Mouse (Mus musculus) limb, embryonic 12.5 days (tissue): ENCODE measurements around the gene Babam1. TPM values are rescaled to one million over a fixed set of nuclear protein-coding genes. Genes with fewer than 3 reads are reported as not detected.

Experiments
- ATAC-seq: fragments of 200-750 bp; cut with Nextera tagmentation; 2 replicates; pipeline ENCODE4 v1.8.0; 2017; ENCODE audit warnings: low read depth, moderate TSS enrichment; ENCODE audit not compliant: insufficient number of reproducible peaks, insufficient read depth, low FRiP score, low TSS enrichment
- H3K27ac ChIP-seq: fragments of 300-500 bp; sonication (generic); 2 replicates; pipeline ENCODE4 v1.5.1; 2016; ENCODE audit warnings: mild to moderate bottlenecking, moderate library complexity
- H3K27me3 ChIP-seq: fragments of 300-500 bp; sonication (generic); 2 replicates; pipeline ENCODE4 v1.6.1; 2016; ENCODE audit warnings: mild to moderate bottlenecking, moderate library complexity
- H3K36me3 ChIP-seq: fragments of 300-500 bp; sonication (generic); 2 replicates; pipeline ENCODE4 v1.6.1; 2016; ENCODE audit warnings: mild to moderate bottlenecking, moderate library complexity
- H3K4me1 ChIP-seq: fragments of 300-500 bp; sonication (generic); replicated peaks from 2 replicates; pipeline ENCODE4 v1.6.1; 2016
- H3K4me2 ChIP-seq: fragments of 300-500 bp; sonication (generic); 2 replicates; pipeline ENCODE4 v1.6.1; 2016; ENCODE audit warnings: mild to moderate bottlenecking, moderate library complexity
- H3K4me3 ChIP-seq: fragments of 300-500 bp; sonication (generic); replicated peaks from 2 replicates; pipeline ENCODE4 v1.5.1; 2016; ENCODE audit warnings: mild to moderate bottlenecking
- H3K9ac ChIP-seq: fragments of 300-500 bp; sonication (generic); replicated peaks from 2 replicates; pipeline ENCODE4 v1.6.1; 2016; ENCODE audit warnings: mild to moderate bottlenecking, moderate library complexity
- H3K9me3 ChIP-seq: fragments of 300-500 bp; sonication (generic); 2 replicates; pipeline ENCODE4 v1.6.1; 2016; ENCODE audit warnings: mild to moderate bottlenecking, moderate library complexity
- WGBS: fragments of 180-500 bp; shearing (Covaris S2); methylation state at CpG from one replicate; pipeline ENCODE4 v1.1.7; 2016; 5-methylcytosine and 5-hydroxymethylcytosine counted together
- polyA plus RNA-seq: library from polyadenylated mRNA; unstranded; fragments of >200 nt; fragmentation: Nextera tagmentation; extraction: Ambion mirVana; gene quantifications from 2 replicates; pipeline ENCODE4 v1.2.1, GENCODE M21; 2016

Gene Babam1
- polyA plus RNA-seq, result 96.9 TPM in 2 replicates

DNA sequence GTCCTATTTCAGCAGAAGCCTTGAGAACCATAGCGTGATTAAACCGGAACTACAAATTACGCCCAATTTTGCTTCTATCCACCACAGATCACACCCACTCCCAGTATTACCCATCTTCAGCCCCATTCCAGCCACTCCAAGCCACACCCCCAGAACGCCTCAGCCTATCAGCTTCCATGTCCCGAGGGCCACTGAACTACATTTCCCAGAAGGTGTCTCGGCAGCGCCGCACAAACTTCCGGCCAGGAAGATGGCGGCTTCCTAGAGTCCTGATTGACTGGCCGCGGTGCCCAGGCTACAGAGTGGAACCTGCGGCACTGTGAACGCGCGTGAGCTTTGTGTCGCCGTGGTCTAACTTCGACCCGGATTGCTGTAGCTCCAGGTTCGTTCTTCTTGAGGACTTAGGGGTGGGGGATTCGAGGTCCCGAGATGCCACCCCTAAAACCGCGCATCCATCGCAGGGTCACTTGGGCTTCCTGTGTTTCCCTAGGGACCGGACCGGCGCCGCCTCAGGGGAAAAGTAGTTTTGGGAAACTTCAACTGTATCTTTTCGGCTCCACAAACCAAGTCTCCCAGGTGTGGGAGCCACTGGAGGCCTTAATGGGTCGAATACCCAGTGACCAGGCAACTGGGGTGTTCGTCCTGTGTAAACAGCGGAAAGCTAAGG lies at the start of gene Babam1:
Gene Babam1 (plus strand): TSS at position 223 of the 667 bp plus-strand sequence.
- peaks cover 25% of the 10 kb centered on the region for H3K36me3 ChIP-seq
- WGBS, result under 1% methylated on average over 34 of the region's 34 CpGs
- peaks cover 12% of the 10 kb centered on the region for H3K4me1 ChIP-seq
- peak within 1 kb of the TSS; percentile 81 for H3K9ac ChIP-seq
- peak within 1 kb of the TSS; percentile 79 for H3K4me3 ChIP-seq
- no peaks in the 10 kb centered on the region for H3K27me3 ChIP-seq
- peak; percentile 89 for ATAC-seq
- no peaks in the 10 kb centered on the region for H3K9me3 ChIP-seq
- H3K27ac ChIP-seq, result peak within 1 kb of the TSS; percentile 45
- peak within 1 kb of the TSS; percentile 93 for H3K4me2 ChIP-seq

DNA sequence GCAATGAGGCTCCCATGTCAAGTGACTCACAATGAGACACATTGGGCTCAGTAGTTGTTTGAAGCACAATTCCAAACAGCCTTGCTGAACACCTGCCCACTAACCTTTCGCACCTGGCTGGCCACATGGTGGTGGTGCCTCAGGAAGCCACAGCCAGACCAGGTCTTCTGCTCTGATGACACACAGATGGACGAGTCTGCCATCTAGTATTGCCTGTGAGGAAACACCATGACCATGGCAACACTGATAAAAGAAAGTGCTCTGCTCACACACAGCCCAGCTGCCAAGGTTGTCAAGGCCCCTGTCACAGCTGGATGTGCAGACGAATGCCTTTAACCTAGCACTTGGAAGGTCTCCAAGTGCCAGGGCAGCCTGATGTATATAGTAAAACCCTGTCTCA lies 45.5 kb upstream of the Babam1 start:
- H3K27me3 ChIP-seq, result no peaks in the 10 kb centered on the region
- H3K27ac ChIP-seq, result no peak overlapping the region
- WGBS, result 77% methylated on average over 3 of the region's 3 CpGs
- no peak overlapping the region for H3K9ac ChIP-seq
- ATAC-seq, result no peak
- peaks cover 99% of the 10 kb centered on the region for H3K36me3 ChIP-seq
- no peaks in the 10 kb centered on the region for H3K4me1 ChIP-seq
- H3K9me3 ChIP-seq, result no peaks in the 10 kb centered on the region
- no peak overlapping the region for H3K4me3 ChIP-seq
- no peak overlapping the region for H3K4me2 ChIP-seq

DNA sequence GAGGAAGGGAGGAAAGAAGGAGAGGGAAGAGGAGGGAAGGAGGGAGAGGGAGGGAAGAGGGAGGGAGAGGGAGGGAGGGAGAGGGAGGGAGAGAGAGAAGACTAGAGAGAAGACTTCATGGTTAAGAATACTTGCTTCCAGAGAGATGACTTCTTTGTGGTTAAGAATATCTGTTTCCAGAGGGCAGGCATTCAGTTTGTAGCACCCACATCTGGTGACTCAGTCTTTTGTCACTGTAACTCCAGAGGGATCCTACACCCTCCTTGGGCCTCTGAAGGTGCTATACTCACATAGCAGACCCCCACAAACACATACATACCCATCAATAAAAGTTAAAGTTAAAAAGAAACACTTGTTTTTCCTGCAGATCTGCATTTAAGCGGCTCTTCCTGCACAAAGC lies 45.1 kb upstream of the Babam1 start:
- 88% methylated on average over 1 of the region's 1 CpGs for WGBS
- ATAC-seq, result no peak

DNA sequence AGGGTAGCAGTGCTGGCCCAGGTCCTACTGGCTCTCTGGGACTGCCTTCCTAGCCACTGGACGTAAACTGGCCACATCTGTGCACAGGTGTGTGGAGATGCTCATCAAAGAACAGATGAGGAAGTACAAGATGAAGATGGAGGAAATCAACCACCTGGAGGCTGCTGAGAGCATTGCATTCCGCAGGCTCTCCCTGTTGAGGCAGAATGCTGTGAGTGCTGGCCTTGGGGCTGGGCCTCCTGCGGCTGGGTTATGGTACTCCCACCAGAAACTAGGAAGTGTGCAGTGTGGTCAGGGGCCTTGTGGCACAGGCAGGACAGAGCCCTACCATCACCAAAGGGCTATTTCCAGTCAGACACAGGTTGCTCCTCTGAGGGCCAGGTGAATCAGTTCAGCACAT lies 38.6 kb upstream of the Babam1 start:
- no peak overlapping the region for H3K9ac ChIP-seq
- peaks cover 83% of the 10 kb centered on the region for H3K36me3 ChIP-seq
- H3K27me3 ChIP-seq, result no peaks in the 10 kb centered on the region
- no peak overlapping the region for H3K4me2 ChIP-seq
- ATAC-seq, result no peak
- no peaks in the 10 kb centered on the region for H3K4me1 ChIP-seq
- H3K4me3 ChIP-seq, result no peak overlapping the region
- 87% methylated on average over 3 of the region's 3 CpGs for WGBS
- no peaks in the 10 kb centered on the region for H3K9me3 ChIP-seq
- H3K27ac ChIP-seq, result no peak overlapping the region

More for the DNA sequence above, 45.1 kb upstream of the Babam1 start:
- Histone ChIP-seq H3K4me3 (no peak overlapping the region), H3K4me1 (no peaks in the 10 kb centered on the region), H3K27me3 (no peaks in the 10 kb centered on the region), H3K27ac (no peak overlapping the region), H3K9me3 (no peaks in the 10 kb centered on the region), H3K36me3 (peaks cover 99% of the 10 kb centered on the region), H3K9ac (no peak overlapping the region), H3K4me2 (no peak overlapping the region)

DNA sequence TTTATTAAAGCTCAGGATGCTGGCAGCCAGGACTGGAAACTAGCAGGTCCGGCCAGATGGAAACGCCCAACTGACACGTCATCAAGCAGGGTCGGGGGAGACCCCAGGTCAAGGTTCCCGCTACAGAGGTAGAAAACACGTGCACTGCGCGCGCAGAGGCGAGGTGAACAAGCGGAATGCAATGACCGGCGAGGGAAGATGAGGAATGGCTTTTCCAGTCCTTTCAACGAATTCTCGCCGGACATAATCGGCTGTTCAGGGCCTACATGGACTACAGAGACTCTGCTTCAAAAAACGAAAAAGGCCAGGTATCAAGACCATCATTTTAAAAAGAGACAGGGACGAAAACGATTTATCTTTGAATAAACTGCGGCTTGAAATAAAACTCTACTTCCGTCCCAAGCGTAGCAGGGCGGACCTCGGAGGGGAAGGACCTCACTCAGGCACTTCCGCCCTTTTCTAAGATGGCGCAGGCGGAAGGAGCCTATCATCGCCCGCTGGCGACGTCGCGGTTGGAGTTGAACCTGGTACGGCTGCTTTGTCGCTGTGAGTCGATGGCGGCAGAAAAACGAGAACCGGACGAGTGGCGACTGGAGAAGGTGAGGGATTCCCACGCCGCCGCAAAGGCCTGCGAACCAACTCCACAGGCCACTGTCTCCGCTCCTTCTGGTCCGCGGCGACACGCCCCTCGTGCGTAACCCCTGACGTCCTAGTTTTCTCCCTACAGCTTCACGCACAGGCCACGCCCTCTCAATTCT lies 29.7 kb upstream of the Babam1 start, which contains the start of gene Use1:
Gene Use1 (plus strand): TSS at position 78 of the 758 bp plus-strand sequence.
- peak within 1 kb of the TSS; percentile 61 for H3K4me3 ChIP-seq
- no peaks in the 10 kb centered on the region for H3K27me3 ChIP-seq
- H3K4me2 ChIP-seq, result peak within 1 kb of the TSS; percentile 86
- peaks cover 19% of the 10 kb centered on the region for H3K4me1 ChIP-seq
- H3K9me3 ChIP-seq, result no peaks in the 10 kb centered on the region
- ATAC-seq, result peak; percentile 68
- peak within 1 kb of the TSS; percentile 89 for H3K27ac ChIP-seq
- under 1% methylated on average over 56 of the region's 56 CpGs for WGBS
- peak within 1 kb of the TSS; percentile 64 for H3K9ac ChIP-seq
- H3K36me3 ChIP-seq, result peaks cover 19% of the 10 kb centered on the region

DNA sequence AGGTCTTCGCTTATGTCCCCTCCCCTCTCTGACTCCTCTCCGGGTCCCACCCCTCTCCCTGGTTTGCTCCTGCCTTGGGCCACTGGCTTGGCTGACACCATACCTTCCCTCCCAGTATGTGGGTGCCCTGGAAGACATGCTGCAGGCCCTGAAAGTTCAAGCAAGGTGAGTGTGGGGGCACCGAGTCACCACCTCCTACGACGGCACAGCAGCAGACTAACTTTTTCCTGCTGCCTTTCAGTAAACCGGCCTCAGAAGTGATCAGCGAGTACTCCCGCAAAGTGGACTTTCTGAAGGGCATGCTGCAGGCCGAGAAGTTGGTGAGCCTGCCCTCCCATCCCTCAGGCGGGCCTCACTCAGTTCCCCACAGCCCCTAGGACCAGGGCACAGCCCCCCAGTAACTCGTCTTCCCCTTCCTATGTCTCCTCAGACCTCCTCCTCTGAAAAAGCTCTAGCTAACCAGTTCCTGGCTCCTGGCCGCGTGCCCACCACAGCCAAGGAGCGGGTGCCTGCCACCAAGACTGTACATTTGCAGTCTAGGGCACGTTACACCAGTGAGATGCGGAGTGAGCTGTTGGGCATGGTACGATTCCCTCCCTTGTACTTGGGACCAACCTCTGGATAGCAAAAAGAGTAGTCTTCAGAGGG lies 29.0 kb upstream of the Babam1 start:
- Histone ChIP-seq H3K4me3 (peak overlapping the region; percentile 61), H3K9me3 (no peaks in the 10 kb centered on the region), H3K4me1 (peaks cover 19% of the 10 kb centered on the region), H3K27ac (peak overlapping the region; percentile 89), H3K4me2 (peak overlapping the region; percentile 86), H3K27me3 (no peaks in the 10 kb centered on the region), H3K9ac (peak overlapping the region; percentile 64), H3K36me3 (peaks cover 19% of the 10 kb centered on the region)
- 54% methylated on average over 17 of the region's 17 CpGs for WGBS
- ATAC-seq, result peak; percentile 77; the same call in 1 of the 2 replicates

DNA sequence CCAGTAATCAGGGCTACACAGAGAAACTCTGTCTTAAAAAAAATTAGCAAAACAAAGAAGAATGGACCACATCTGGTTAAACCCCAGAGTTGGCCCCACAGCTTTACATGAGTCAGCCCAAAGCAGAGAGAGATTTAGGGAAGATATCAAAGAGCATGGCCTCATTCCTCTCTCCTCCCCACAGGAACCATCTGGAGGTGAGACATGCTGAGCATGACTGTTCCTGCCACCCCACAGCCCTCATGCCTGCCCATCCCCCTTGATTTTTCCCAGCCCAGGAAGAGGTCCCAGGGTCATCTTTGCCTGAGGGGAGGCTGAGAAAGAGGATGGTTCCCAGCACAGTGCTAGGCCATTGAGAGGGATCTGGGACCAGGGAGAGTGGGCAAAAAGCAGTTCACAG lies 28.3 kb upstream of the Babam1 start:
- no peak for ATAC-seq
- Histone ChIP-seq H3K9ac (no peak overlapping the region), H3K4me1 (peaks cover 19% of the 10 kb centered on the region), H3K27ac (no peak overlapping the region), H3K9me3 (no peaks in the 10 kb centered on the region), H3K4me2 (peak overlapping the region; percentile 86; the same call in 1 of the 2 replicates), H3K27me3 (no peaks in the 10 kb centered on the region), H3K36me3 (peaks cover 25% of the 10 kb centered on the region), H3K4me3 (no peak overlapping the region)

DNA sequence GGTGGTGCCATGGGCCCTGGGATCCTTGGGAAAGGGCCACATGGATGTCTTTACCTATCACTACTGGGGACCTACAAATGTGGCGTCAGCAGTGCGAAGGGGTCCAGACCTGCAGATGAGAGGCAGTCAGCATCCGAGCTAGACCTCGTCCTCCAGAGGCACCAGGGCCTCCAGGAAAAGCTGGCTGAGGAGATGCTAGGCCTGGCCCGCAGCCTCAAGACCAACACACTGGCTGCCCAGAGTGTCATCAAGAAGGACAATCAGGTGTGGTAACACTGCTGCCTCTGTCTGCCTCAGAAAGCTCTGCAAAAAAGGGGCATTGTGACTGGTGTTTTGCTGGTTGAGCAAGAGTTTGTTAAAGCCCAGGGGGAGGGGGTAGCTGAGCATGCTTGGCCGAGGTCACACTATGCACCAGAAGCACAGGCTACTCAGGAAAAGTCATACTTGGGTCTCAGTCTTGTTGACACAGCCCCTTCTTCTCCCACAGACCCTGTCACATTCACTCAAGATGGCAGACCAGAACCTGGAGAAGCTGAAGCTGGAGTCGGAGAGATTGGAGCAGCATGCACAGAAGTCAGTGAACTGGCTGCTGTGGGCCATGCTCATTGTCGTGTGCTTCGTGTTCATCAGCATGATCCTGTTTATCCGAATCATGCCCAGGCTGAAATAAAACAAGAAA lies 27.5 kb upstream of the Babam1 start:
- peaks cover 19% of the 10 kb centered on the region for H3K4me1 ChIP-seq
- ATAC-seq, result no peak
- H3K27ac ChIP-seq, result no peak overlapping the region
- no peak overlapping the region for H3K9ac ChIP-seq
- 0 out of 2 replicates have a peak overlapping the region, but pooled peaks have one; percentile 2 for H3K4me3 ChIP-seq
- no peak overlapping the region for H3K4me2 ChIP-seq
- no peaks in the 10 kb centered on the region for H3K27me3 ChIP-seq
- WGBS, result 95% methylated on average over 10 of the region's 10 CpGs
- no peaks in the 10 kb centered on the region for H3K9me3 ChIP-seq
- peaks cover 33% of the 10 kb centered on the region for H3K36me3 ChIP-seq

DNA sequence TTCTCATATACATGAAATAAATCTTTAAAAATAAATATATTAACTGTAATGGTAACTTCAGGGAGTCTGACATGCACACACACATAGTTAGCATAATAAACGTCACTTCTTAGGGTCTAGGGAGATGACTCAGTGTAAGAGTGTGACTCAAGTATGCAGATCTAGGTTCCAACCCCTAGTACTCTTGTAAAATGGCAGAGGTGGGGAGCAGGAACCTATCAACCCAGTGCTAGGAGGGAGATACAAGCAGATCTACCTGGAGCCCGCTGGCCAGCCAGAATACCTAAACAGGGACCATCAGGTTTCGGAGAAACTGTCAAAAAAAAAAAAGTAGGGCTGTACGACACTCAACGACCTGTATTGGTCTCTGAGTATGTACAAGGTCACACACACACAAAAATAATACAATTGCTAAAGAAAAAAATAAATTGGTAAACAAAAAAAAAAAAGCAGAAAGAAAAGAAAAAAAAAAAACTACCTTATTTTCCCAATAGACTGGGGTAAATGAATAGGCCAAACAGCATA lies 25.9 kb upstream of the Babam1 start:
- Histone ChIP-seq H3K9me3 (no peaks in the 10 kb centered on the region), H3K4me2 (peak overlapping the region; percentile 53), H3K27me3 (no peaks in the 10 kb centered on the region), H3K27ac (no peak overlapping the region), H3K9ac (no peak overlapping the region), H3K4me3 (peak overlapping the region; percentile 74), H3K36me3 (peaks cover 43% of the 10 kb centered on the region), H3K4me1 (peaks cover 24% of the 10 kb centered on the region)
- ATAC-seq, result no peak
- WGBS, result 28% methylated on average over 5 of the region's 5 CpGs

DNA sequence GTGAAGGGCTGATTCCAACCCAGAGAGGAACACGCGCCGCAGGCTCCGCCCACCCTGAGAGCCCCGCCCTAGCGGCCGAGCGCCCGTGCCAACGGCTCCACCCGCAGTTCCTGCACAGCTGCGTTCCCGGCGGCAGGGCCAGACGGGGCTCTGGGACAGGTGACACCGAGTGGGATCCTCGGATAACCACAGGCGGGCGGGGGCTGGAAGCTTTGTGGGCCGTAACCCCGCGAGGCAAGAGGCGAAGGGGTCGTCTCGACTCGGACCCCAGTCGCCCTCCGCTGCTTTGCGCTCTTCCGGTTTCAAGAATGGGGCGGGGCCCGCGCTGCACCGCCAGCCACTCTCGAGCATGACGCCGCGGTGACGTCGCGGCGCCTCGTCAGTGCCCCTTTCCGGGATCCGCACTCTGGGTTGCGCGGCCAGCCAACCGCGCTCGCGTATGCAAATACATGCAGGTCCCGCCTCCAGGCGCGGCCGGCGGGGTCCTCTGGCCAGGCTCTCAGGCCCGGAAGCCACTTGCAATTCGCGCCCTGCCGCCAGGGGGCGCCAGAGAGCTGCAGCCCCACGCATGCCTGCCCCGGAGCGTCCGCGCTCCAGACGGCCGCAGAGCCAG lies 25.3 kb upstream of the Babam1 start, which contains the start of gene Ocel1:
Gene Ocel1 (plus strand): TSS at position 63 of the 613 bp plus-strand sequence.
- Histone ChIP-seq H3K4me3 (peak within 1 kb of the TSS; percentile 74), H3K9ac (peak within 1 kb of the TSS; percentile 56; the same call in 1 of the 2 replicates), H3K9me3 (no peaks in the 10 kb centered on the region), H3K4me1 (peaks cover 26% of the 10 kb centered on the region), H3K27ac (peak within 1 kb of the TSS; percentile 59), H3K4me2 (peak within 1 kb of the TSS; percentile 53), H3K36me3 (peaks cover 43% of the 10 kb centered on the region), H3K27me3 (no peaks in the 10 kb centered on the region; the same call in 1 of the 2 replicates)
- 1% methylated on average over 68 of the region's 68 CpGs for WGBS
- ATAC-seq, result peak; percentile 83
